Mouse (Mus musculus) C2C12 (cell line): ENCODE results near the gene Gpsm2. TPM values are rescaled to one million over a fixed set of nuclear protein-coding genes. Genes with fewer than 3 reads are reported as not detected.
"Not testable (repeated sequence)": the region's sequence is repeated elsewhere in the genome, so short reads cannot be mapped to it uniquely, and the experiment has no call there.

Source experiments
- H3K27me3 ChIP-seq: one replicate; pipeline ENCODE4 v1.6.1; 2011; ENCODE audit not compliant: control insufficient read depth, insufficient read depth, insufficient read length
- H3K36me3 ChIP-seq: one replicate; pipeline ENCODE4 v1.6.1; 2011; ENCODE audit not compliant: control insufficient read depth, insufficient read depth
- H3K4me3 ChIP-seq: one replicate; pipeline ENCODE4 v1.5.1; 2011; ENCODE audit warnings: mild to moderate bottlenecking, control low read depth; ENCODE audit not compliant: poor library complexity, insufficient read depth, severe bottlenecking
- H3K79me2 ChIP-seq: one replicate; pipeline ENCODE4 v1.6.1; 2011; ENCODE audit not compliant: control insufficient read depth, insufficient read depth
- H3K79me3 ChIP-seq: one replicate; pipeline ENCODE4 v1.6.1; 2011; ENCODE audit warnings: low read depth, control low read depth
- H3ac ChIP-seq: one replicate; pipeline ENCODE3; 2011; ENCODE audit warnings: low read depth; ENCODE audit not compliant: control insufficient read depth, insufficient read length
- CEBPB ChIP-seq: IDR thresholded peaks from one replicate; pipeline ENCODE4 v1.6.1; 2011; ENCODE audit warnings: low read depth, mild to moderate bottlenecking, control low read depth, moderate library complexity
- CTCF ChIP-seq: IDR thresholded peaks from one replicate; pipeline ENCODE4 v1.5.1; 2011; ENCODE audit not compliant: control insufficient read depth, insufficient read depth, insufficient read length
- FOSL1 ChIP-seq: IDR thresholded peaks from one replicate; pipeline ENCODE4 v1.8.0; 2011; ENCODE audit warnings: mild to moderate bottlenecking, low read length; ENCODE audit not compliant: poor library complexity, insufficient read depth, severe bottlenecking
- MAX ChIP-seq: IDR thresholded peaks from one replicate; pipeline ENCODE4 v1.6.1; 2011; ENCODE audit warnings: mild to moderate bottlenecking, control low read depth
- MYOD1 ChIP-seq: IDR thresholded peaks from one replicate; pipeline ENCODE4 v1.6.1; 2011; ENCODE audit warnings: low read depth; ENCODE audit not compliant: control insufficient read depth, insufficient read length
- MYOG ChIP-seq: IDR thresholded peaks from one replicate; pipeline ENCODE4 v1.6.1; 2011; ENCODE audit not compliant: control insufficient read depth, insufficient read length; ENCODE audit errors: extremely low read depth
- USF1 ChIP-seq: IDR thresholded peaks from one replicate; pipeline ENCODE4 v1.6.1; 2011; ENCODE audit warnings: low read depth, mild to moderate bottlenecking, control low read depth, moderate library complexity
- polyA plus RNA-seq: library from polyadenylated mRNA; unstranded; fragments of >200 nt; fragmentation: generic; extraction: Trizol; gene quantifications from one replicate; pipeline ENCODE4 v1.2.1, GENCODE M21; 2012; ENCODE audit warnings: missing spikeins

Gene Gpsm2
- polyA plus RNA-seq, 1 experiment: 29.0 TPM

GRCm38 (mm10) chr3:108652866-108653642, 69.1 kb downstream of the Gpsm2 start:
- H3ac ChIP-seq: no peak overlapping the region
- peaks cover 13% of the 10 kb centered on the region for H3K79me3 ChIP-seq
- H3K79me2 ChIP-seq: peaks cover 37% of the 10 kb centered on the region
- H3K4me3 ChIP-seq: peak overlapping the region; percentile 55
- H3K36me3 ChIP-seq: no peaks in the 10 kb centered on the region
- H3K27me3 ChIP-seq: no peaks in the 10 kb centered on the region
- TF ChIP-seq MYOG: no peak
- no peak for TF ChIP-seq MAX
- no peak for TF ChIP-seq FOSL1
- TF ChIP-seq CEBPB: no peak

GRCm38 (mm10) chr3:108647681-108648080, 74.4 kb downstream of the Gpsm2 start:
- not testable (repeated sequence) for H3K79me2 ChIP-seq, H3K36me3 ChIP-seq, H3K27me3 ChIP-seq, H3K79me3 ChIP-seq, H3ac ChIP-seq, H3K4me3 ChIP-seq

- TF ChIP-seq CEBPB (no peak), MAX (no peak), MYOG (no peak), MYOD1 (no peak), USF1 (no peak), CTCF (no peak), FOSL1 (no peak)
- Histone ChIP-seq H3K79me2 (no peaks in the 10 kb centered on the region), H3ac (no peak overlapping the region), H3K79me3 (no peaks in the 10 kb centered on the region), H3K27me3 (no peaks in the 10 kb centered on the region), H3K36me3 (peaks cover 8% of the 10 kb centered on the region), H3K4me3 (no peak overlapping the region)
These were observed 76.1 kb downstream of the Gpsm2 start for GRCm38 (mm10) chr3:108646036-108646435.

- Histone ChIP-seq H3K79me2 (no peaks in the 10 kb centered on the region), H3K36me3 (peaks cover 8% of the 10 kb centered on the region), H3ac (no peak overlapping the region), H3K79me3 (no peaks in the 10 kb centered on the region), H3K27me3 (no peaks in the 10 kb centered on the region), H3K4me3 (no peak overlapping the region)
- TF ChIP-seq FOSL1: no peak
- no peak for TF ChIP-seq MYOG
- TF ChIP-seq MAX: no peak
- no peak for TF ChIP-seq CTCF
- no peak for TF ChIP-seq CEBPB
- TF ChIP-seq USF1: no peak
- no peak for TF ChIP-seq MYOD1
These were observed 77.3 kb downstream of the Gpsm2 start for GRCm38 (mm10) chr3:108644856-108645255.

- Histone ChIP-seq H3K79me2 (no peaks in the 10 kb centered on the region), H3K79me3 (no peaks in the 10 kb centered on the region), H3K4me3 (no peak overlapping the region), H3K36me3 (peaks cover 8% of the 10 kb centered on the region), H3K27me3 (no peaks in the 10 kb centered on the region), H3ac (no peak overlapping the region)
- TF ChIP-seq MAX: no peak
- TF ChIP-seq USF1: no peak
- TF ChIP-seq FOSL1: no peak
- TF ChIP-seq MYOG: no peak
- TF ChIP-seq CTCF: no peak
- no peak for TF ChIP-seq CEBPB
- TF ChIP-seq MYOD1: no peak
These were observed 81.1 kb downstream of the Gpsm2 start for GRCm38 (mm10) chr3:108640998-108641397.

GRCm38 (mm10) chr3:108639412-108639811, 82.7 kb downstream of the Gpsm2 start:
- TF ChIP-seq CEBPB: no peak
- TF ChIP-seq MAX: no peak
- TF ChIP-seq CTCF: no peak
- no peak for TF ChIP-seq USF1
- no peak for TF ChIP-seq MYOG
- TF ChIP-seq MYOD1: no peak
- TF ChIP-seq FOSL1: no peak
- H3K27me3 ChIP-seq: no peaks in the 10 kb centered on the region

More at GRCm38 (mm10) chr3:108639412-108639811, 82.7 kb downstream of the Gpsm2 start:
- Histone ChIP-seq H3ac (no peak overlapping the region), H3K79me2 (no peaks in the 10 kb centered on the region), H3K4me3 (no peak overlapping the region), H3K36me3 (no peaks in the 10 kb centered on the region), H3K79me3 (no peaks in the 10 kb centered on the region)
